Mouse (Mus musculus) neutrophil, adult 5-6 weeks (primary cell): ENCODE measurements around the gene Adamts13. TPM values are rescaled to one million over a fixed set of nuclear protein-coding genes. Genes with fewer than 3 reads are reported as not detected.

ENCODE experiments used
- total RNA-seq: library from RNA; stranded (forward); fragments of 200-1000 nt; gene quantifications from 2 replicates; pipeline ENCODE4 v1.2.3, GENCODE M21; 2017

Gene Adamts13
- total RNA-seq, 1 experiment from 2014 or later: not detected

Other genes with a start within 250 kb of the Adamts13 start
- gene Abo, start 108.4 kb upstream of the Adamts13 start, total RNA-seq: not detected in 2 replicates
- gene Surf6, start 70.5 kb upstream of the Adamts13 start, total RNA-seq: 46.4 and 52.5 TPM in 2 replicates
- gene Med22, start 62.7 kb upstream of the Adamts13 start, total RNA-seq: 10.6 and 13.3 TPM in 2 replicates
- 711 and 793 TPM in 2 replicates for gene Rpl7a, start 62.7 kb upstream of the Adamts13 start, total RNA-seq
- gene Surf2, start 57.0 kb upstream of the Adamts13 start, total RNA-seq: 40.9 and 44.7 TPM in 2 replicates
- gene Surf1, start 56.9 kb upstream of the Adamts13 start, total RNA-seq: 74.5 and 91.8 TPM in 2 replicates
- 49.6 and 56.1 TPM in 2 replicates for gene Surf4, start 39.5 kb upstream of the Adamts13 start, total RNA-seq
- gene Stkld1, start 39.4 kb upstream of the Adamts13 start, total RNA-seq: not detected in 2 replicates
- gene Rexo4, start 9.0 kb upstream of the Adamts13 start, total RNA-seq: 76.4 and 98.3 TPM in 2 replicates
- 16.9 and 22.8 TPM in 2 replicates for gene Cacfd1, start 36.5 kb downstream of the Adamts13 start, total RNA-seq
- gene Slc2a6, start 54.6 kb downstream of the Adamts13 start, total RNA-seq: 82.6 and 87.3 TPM in 2 replicates
- not detected in 2 replicates for gene Mymk, start 98.8 kb downstream of the Adamts13 start, total RNA-seq
- not detected in 2 replicates for gene Adamtsl2, start 106.0 kb downstream of the Adamts13 start, total RNA-seq
- not detected in 2 replicates for gene Fam163b, start 169.1 kb downstream of the Adamts13 start, total RNA-seq
- gene Dbh, start 191.8 kb downstream of the Adamts13 start, total RNA-seq: not detected in 2 replicates